Mouse (Mus musculus) WW6 (cell line): Measurements from ENCODE around the gene Pacsin2.
"Not testable (repeated sequence)": the region's sequence is repeated elsewhere in the genome, so short reads cannot be mapped to it uniquely, and the experiment has no call there.

ENCODE experiments used
- DNase-seq: peaks from one replicate; pipeline ENCODE4 v3.0.0-alpha.2; 2013; ENCODE audit warnings: low read depth, low spot score

The Pacsin2 gene

DNA sequence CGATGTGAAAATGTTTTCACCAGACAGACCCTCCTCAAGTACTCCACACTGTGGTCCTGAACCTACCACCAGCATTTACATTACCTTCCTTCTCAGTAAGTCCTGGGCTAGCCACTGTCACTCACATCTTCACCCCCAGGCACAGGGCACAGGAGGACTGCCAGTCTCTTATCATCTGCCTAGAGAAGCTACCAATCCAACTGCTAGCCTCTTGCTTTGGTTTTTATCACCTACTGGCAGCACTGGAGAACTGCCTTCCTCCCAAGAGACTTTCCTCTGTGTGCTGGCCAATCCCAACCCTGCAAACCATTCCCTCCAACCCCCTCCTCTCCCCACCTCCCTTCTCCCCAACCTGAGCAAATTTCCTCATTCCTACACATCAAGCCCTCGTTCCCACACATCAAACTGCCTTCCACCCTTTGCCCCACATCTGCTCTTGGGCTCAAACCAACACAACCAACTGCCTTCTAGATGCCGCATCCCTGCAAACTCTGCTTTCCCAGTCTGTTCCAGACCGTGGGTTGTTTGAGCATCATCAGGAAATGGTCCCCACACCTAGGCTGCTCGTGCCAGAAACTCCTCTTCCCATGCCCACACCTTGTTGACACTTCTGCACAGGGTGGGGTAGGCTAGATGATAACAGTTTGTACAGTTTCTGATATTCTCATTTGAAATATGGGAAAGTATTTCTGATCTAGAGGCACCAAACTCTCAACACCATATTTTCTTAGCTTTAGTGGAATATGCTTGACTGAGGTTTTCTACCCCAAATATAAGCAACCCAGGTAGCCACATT is 40.6 kb downstream of the Pacsin2 start:
- no peak for DNase-seq

DNA sequence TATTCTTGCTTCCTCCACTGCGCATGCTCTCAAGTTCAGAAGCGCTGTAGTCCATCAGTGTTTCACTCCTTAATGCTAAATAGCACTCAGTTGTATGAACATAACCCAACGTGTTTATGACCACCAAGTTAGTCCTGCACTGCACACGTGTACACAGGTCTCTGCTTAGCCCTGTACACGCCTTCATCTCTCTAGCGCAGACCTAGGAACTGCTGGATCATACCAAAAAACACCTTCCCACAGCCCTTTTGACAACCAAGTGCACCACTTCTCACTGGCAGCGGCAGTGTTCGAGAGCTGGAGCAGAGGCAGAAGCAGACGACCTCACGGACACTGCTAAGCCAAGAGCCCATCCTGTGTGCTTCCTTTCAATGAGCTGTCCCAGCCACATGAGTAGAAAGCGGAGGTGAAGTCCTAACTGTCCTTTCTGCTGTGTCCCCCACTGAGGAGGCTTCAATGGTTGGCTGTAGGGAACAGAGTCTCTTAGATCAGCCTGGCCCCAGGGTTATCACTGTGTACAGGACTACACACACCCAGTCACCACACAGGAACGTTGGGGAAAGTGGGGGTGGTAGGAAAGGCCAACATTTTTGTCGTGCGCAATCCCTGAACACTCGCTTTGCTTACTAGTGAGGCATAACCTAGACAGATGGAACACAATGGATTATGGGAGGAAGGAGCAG is 42.0 kb downstream of the Pacsin2 start:
- no peak for DNase-seq

DNA sequence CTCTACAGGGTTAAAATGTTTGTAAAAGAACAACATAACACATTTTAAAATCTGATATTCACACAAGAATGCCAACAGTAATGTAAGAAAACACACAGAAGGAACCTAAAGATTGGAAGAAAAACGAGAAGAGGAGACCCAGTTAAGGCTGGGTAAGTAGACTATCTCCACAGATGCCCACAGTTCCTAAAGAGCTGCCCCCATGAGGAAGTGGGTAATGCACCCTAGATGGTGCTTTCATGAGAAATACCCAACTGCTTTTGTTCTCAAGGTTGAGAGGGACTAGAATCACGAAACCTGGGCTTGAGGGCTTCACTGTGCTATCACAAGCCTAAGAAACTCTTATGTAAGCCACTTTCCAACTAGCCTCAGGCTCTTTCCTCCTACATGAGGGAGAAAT is 44.8 kb downstream of the Pacsin2 start:
- DNase-seq = no peak

DNA sequence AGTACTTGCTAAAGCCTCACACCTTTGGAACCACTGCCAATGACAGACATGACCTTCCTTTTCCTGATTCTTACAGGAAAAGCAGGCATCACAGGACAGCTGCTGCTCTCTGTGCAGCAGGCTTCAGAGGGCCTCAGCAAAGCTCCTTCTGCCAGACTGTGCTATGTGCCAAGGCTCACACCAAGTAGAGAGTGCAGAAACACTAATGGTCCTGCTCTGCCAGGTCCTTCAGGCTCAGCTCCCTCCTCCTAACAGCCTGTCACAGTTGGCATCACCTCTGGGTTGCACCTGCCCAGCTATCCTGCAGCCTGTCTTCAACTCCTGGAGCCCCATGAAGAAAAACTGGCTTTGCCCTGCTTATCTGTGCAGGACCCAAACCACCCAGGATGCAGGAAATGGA is 45.7 kb downstream of the Pacsin2 start:
- no peak for DNase-seq

DNA sequence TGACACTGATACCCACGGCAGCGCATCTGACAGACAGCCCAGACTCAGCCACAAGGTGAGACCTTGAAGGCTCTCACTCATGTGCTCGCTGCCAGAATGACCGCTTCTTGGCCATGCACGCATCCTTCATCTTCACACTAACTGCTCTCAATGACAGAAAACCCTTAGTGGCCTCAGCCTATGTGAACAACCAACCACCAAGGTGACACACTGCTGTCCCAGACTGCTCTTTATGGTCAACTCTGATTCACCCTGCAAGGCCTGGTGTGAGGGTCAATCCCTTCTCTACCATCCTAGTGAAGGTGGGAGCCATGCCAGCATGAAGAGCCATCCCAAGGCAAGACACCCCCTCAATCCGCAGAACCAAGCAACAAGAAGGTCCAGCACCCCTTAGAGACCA is 46.5 kb downstream of the Pacsin2 start:
- no peak for DNase-seq

DNA sequence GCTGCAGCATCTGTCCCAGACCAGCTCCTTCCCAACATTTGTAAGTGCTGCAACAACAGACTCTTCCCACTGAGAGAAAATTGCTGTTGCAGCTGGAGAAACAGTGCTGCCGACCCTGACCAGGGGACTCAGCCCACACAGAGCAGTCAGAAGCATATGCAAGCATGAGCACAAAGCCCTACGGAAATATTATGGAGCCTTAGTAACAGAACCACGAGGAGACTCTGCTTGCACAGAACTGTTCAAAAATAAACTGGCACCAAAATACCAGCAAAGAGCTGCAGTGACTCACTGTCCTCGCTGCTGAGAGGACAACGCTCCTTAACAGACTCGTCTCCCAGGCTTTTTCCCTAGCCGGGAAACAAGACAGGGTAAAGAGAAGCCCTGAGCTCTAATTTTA is 47.0 kb downstream of the Pacsin2 start:
- DNase-seq = no peak

DNA sequence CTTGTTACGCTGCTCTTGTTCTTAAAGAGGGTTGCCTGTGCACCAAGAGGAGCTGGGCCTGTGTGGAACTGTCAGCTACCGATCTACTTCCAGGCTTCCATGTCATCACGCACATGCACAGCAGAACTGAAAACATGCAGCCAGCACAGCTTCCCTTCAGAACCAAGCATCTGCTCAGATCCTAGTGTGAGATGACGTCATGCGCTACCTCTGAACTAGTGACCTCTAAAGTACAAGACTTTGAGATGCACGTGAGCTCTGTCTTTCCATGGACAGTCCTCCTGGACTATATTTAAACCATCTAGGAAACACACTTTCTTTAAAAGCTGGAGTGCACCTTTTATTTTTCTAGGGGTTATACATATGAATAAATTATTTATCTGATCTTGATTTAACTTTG is 49.0 kb downstream of the Pacsin2 start:
- DNase-seq = no peak

DNA sequence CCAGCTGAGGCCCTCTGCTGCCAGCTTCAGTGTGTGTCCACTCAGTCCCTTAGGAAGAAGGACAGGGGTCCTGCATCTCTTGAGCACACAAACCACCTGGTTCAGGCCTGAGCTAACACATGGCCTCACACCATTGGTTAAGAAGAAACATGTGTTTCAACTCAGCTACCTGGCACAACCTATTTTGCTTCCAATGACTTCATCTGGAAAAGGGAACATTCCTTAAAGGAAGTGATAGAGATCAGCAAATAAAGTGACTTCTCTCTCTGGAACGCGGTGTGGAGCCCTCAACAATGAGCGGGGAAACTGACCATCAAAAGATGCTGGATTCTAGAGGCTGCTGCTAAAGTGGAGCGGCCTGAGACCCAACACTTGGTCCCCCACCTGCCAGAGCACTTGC is 52.8 kb downstream of the Pacsin2 start:
- DNase-seq = no peak

DNA sequence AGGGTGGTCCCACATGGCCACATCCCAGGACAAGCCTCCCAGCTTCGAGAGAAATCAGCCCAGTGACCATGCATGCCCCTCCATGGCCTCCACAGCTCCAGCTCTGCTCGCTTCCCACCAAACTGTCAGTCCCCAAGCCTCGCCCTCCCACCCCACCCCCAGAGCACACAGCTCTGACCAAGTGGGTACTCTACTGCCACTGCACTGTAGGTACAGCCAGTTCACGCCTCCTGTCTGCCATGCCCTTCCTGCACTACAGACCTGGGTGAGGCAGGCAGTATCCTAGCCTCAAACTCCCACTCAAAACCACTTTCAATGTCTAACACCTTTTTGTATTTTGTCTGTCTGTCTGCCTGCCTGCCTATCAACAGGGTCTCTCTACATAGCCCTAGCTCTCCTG is 53.7 kb downstream of the Pacsin2 start:
- DNase-seq = no peak

DNA sequence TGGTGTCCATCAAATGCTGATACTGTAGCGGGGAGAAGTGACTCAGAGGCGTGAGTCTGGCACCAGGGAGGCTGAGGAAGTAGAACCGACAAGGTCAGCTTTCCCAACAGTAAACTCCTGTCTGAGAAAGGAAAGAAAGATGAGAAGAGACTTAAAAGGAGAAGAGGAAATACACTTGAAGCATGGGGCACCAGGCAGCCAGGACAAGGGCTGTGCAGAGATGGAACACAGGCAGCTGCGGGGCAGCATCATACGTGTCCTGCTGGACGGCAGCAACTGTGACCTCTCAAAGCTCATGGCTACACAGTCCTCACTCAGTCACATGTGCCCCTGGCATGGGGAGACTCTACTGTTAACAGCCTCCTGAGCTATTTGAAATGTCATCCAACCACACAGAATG is 54.1 kb downstream of the Pacsin2 start:
- DNase-seq = no peak

DNA sequence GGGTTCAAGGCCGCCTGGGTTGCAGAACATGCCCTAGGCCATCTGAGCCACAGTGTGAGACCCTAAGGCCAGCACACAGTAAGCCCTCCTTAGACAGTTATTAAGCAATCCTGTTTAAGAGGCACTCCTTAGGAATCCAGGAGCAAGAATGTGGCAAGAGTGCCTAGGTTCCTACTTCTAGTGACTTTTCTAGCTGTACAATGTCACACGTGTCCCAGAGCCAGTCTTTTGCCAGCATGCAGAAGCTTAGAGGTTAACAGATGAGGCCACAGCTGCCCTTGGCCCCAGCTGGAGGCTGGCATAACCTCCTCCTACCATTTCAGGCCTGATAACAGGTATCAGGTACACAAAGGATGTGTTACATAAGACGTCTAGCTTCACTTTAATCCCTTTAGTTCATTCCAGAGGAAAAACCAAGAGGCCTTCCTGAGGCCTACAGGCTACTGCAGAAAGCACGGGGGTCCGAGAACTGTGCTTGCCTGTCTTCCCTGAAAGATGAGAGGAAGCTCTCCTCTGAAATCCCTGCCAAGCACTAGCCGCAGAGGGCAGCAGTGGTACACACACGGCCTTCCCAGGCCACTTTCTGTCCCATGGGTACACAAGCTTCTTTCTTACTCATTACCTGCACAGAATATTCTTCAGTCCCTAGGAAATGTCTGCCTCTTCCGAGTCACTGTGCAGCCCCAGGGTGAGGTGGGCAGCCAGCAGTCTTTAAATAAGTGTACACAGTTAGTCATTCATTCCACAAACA is 55.5 kb downstream of the Pacsin2 start:
- no peak for DNase-seq

DNA sequence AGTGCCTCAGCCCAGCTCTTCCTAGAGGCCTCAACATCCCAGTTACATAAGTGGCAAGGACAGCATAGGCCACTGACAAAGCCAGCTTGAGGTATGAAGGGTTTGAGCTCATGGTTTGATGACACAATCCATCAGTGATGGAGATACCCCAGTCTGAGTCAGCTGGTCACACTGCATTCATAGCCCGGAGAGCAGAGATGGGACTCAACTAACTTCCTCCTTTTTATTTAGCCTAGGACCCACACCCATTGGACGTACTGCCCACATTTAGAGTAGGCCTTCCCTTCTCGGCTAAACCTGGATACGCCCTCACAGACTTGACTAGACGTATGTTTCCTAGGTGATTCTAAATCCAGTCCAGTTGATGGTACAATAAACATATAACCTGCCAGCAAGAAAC is 56.2 kb downstream of the Pacsin2 start:
- DNase-seq = no peak

DNA sequence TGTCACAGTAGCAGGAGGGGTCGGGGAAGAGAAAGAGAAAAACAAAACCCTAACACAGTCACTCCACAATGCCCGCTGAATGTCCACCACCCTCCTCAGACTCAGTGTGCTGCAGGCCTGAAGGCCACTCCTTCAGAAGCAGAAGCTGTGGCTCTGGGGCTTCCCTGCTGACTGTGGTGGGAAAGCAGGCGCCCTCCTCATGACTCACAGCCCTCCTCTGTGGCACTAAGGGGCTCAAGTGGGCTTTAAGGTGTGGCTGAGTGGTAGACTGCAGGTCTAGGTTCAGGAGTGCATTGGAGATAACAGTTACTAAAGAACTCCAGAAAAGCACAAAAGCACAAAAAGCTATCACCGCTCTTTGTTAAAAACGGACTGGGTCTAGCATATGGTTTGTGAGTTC is 56.9 kb downstream of the Pacsin2 start:
- no peak for DNase-seq

DNA sequence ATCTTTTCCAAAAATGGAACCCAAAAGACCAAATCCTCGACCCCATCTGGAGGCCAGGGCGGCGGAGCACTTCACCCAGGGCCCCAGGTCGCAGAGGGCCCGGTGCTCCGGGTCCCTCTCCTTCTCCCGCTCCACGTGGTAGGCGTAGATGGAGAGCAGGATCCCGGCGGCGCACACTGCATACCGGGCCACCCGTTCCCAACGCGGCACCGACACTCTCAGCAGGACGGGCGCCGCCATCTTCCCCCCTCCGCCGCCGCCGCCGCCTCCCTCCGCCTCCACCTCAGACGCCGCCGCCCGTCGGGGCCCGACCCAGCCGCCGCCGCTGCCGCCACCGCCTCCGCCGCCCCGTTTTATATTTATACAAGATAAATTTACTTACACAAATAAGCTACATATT is 58.5 kb downstream of the Pacsin2 start:
- not testable (repeated sequence) for DNase-seq

DNA sequence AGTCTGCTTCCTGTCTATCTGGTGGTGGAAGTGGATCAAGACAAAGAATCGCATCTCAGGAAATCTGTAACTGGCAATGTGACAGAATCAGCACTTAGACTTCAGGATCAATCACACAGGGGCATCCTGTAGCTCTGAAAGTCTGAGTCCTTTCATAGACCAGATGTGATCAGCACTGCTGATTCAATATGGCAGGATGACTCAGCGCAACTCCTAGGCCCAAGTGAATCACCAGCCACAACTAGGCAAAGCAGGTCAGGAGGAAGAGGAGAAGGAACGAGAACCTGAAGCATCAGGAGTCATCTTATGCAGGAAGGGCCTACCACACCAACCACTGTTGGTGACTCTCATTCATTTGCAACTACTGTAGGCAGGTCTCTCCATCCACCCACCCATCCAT is 60.4 kb downstream of the Pacsin2 start:
- no peak for DNase-seq

DNA sequence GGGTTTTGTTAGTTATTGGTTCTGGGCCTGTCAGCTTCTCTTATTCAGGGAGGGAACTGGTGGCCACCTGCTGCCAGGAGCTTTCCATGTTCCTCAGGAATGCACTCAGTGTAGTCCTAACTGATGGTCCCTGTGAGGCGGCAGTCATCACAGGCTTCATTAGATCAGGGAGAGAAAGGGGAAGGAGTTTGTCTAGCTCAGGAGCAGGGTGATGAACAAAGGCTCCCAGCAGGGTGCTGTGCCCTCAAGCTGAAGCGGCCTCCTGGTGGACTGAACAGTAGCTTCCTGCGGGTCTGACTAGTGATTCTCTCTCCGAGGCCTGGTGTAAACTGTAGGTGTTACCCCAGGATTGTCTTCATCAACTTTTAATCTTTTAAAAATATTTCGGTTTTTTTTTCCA is 61.4 kb downstream of the Pacsin2 start:
- DNase-seq = no peak

DNA sequence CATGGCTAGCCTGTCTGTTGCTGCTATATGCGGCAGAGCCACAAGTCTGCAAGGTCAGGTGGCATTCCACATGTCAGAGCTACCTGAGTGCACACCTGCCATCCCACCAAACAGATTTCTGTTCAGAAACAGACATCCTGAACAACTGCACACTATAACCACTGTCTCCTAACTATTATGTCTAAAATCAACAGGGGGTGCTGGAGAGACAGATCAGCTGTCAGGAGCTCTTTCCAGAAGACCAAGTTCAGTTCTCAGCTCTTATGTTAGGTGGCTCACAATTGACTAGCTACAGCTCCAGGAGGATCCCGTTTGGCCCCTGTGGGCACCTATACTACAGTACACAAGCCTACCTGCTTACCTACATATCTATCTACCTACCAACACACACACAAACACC is 71.7 kb downstream of the Pacsin2 start:
- no peak for DNase-seq

DNA sequence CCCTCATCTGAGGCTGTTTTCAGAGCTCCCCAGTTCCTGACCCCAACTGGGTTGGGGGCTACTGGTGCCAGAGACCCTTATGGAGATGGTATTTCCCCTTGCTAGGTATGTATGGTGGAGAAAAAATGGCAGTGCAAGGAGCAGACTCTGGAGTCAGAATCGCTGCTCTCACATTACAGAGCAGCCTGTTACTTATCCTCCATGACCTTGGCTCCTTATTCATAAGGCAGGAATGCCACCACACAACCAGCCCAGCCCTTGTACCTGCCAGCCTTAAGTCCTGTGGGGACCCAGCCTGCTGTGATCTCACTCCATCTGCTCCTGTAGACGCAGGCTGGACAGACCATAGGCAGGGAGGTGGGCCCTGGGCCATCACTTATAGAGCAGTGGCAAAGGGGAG is 76.5 kb downstream of the Pacsin2 start:
- no peak for DNase-seq

DNA sequence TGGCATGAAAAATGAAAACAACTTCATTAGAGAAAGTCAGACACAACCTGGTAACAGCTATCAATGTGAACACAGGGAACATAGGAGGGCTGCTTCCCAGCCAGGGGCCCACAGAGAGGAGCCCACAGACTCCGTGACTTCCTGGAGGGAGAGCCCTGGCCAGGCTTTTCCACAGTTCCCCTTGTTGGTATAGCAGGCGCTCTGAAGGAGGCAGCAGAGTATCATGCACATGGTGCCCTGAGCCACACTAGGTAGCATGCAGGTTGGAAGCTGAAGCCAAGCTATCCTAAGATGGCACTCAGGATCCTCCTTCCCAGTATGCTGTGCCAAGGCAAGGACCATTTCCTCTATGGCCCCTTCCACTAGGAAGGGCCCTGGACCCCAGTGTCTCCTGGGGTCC is 80.8 kb downstream of the Pacsin2 start:
- no peak for DNase-seq

DNA sequence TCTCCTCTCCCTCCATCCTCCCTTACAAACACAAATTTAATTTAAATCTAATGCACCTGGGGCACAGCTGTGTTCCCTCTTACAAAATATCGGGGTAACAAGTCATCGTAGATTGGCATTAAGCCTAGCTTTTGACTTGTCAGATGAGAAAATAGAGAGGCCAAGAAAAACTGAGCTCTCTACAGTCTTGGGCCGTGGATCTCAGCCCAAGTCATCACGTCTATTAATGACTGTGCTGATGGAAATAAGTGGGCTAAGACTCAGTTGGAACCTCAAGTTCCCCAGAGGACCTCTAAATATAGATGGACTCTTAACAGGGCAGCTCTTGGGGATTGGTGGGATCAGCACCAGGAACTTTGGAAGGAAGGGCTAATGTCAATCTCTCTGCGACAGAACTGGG is 81.3 kb downstream of the Pacsin2 start:
- no peak for DNase-seq

DNA sequence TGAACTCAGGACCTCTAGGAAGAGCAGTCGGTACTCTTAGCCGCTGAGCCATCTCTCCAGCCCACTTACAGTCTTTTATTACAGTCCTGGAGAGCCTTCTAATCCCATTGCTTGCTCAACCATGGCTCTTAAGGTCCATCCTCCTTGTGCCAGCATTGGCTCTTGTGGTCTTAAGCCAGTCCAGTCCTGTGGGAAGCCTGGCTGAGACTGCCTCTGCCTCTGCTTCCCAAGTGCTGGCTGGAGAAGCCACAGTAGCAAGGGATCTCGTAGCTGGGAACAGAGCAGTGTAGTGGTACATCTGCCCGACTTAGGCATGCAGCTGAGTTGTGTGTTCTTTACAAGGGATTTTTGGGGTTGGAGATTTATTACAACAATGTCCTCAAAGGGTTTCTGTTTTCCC is 81.9 kb downstream of the Pacsin2 start:
- DNase-seq = no peak

DNA sequence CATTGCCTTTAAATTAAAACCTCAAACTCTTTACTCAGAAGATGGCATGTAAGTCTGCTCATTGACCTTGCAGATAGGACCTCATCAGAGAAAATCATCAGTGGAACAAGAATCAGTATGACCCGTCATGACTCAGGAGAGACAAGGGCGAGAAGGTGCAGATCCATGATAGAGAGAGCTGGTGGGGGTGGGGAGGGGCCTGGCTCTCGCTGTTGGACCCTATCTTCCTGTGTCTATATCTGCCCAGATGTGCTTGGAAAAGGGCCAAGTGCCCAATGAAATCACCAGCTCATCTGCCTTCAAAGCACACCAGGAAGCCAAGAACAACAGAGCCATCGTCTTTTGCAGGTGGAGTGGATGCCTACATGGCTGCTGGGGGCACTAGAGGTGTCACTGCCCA is 87.3 kb downstream of the Pacsin2 start:
- no peak for DNase-seq

DNA sequence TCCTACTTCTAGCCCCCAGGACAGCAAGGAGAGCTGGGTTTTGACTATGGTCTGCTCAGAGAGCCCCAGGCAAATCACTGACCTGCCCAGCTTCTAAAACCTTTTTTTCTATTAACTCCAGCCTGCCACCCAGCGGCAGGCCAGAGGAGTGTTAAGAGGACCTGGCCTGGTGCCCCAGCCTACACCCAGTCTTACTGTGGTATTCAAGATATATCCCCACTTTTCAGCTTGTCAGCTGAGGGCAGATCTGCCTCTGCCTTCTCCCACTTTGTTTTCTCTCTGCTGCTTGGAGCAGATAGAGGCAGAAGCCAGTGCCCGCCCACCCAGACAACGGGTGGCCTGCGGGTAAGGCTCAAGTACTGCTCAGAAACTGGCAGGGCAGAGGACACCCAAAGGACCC is 89.3 kb downstream of the Pacsin2 start:
- DNase-seq = no peak
